Mouse (Mus musculus) megakaryocyte, embryonic 14.5 days (primary cell): ENCODE results near the gene Fgf12.

Experiments
- FLI1 ChIP-seq: IDR thresholded peaks from 2 replicates; pipeline ENCODE4 v1.6.1; 2012; ENCODE audit warnings: low read length, inconsistent platforms, mixed read lengths
- GATA1 ChIP-seq: IDR thresholded peaks from 3 replicates; pipeline ENCODE4 v1.6.1; 2012; ENCODE audit warnings: mixed read lengths, low read length, inconsistent platforms, borderline replicate concordance

GRCm38 (mm10) chr16:28238019-28238868 is 514.6 kb downstream of the Fgf12 start:
- TF ChIP-seq GATA1 (no peak), FLI1 (no peak)
